Mouse (Mus musculus) cerebellum, postnatal 4 days (tissue): ENCODE data around the gene Prpf8.

Source experiments
- DNase-seq, 2 experiments: peaks; one replicate each; pipeline ENCODE4 v3.0.0; 2022; ENCODE audit warnings: low spot score in 2 of 2, mixed read lengths in 1 of 2

Gene Prpf8

GRCm38 (mm10) chr11:75494296-75495049 lies 7.9 kb downstream of the Prpf8 start:
- DNase-seq: no peak

- DNase-seq: no peak
Observed at GRCm38 (mm10) chr11:75498126-75498525, 11.5 kb downstream of the Prpf8 start.

GRCm38 (mm10) chr11:75508162-75508561 lies 21.5 kb downstream of the Prpf8 start:
- no peak for DNase-seq

GRCm38 (mm10) chr11:75508904-75509303 lies 22.3 kb downstream of the Prpf8 start:
- DNase-seq: no peak

- peak; percentile 44 to 79 for DNase-seq
Observed at GRCm38 (mm10) chr11:75509741-75510626, 23.4 kb downstream of the Prpf8 start, which contains the start of gene Rilp. Gene Rilp (plus strand): TSS chr11:75510094.

- peak; percentile 96 to 97 for DNase-seq
Observed at GRCm38 (mm10) chr11:75510627-75510993, 24.0 kb downstream of the Prpf8 start.

GRCm38 (mm10) chr11:75511213-75511612 lies 24.6 kb downstream of the Prpf8 start:
- peak in 1 of 2 experiments; percentile 22 for DNase-seq

- DNase-seq: no peak
Observed at GRCm38 (mm10) chr11:75512301-75513018, 25.8 kb downstream of the Prpf8 start.

GRCm38 (mm10) chr11:75513336-75513735 lies 26.7 kb downstream of the Prpf8 start, which contains the start of gene Scarf1:
Gene Scarf1 (plus strand): TSS chr11:75513540.
- no peak for DNase-seq

- DNase-seq: no peak
Observed at GRCm38 (mm10) chr11:75515186-75515585, 28.6 kb downstream of the Prpf8 start.

GRCm38 (mm10) chr11:75519834-75520633 lies 33.4 kb downstream of the Prpf8 start:
- DNase-seq: no peak

- no peak for DNase-seq
Observed at GRCm38 (mm10) chr11:75521609-75522008, 35.0 kb downstream of the Prpf8 start.

- no peak for DNase-seq
Observed at GRCm38 (mm10) chr11:75522793-75523192, 36.2 kb downstream of the Prpf8 start.

- DNase-seq: no peak
Observed at GRCm38 (mm10) chr11:75525531-75526125, 39.0 kb downstream of the Prpf8 start.

- DNase-seq: no peak
Observed at GRCm38 (mm10) chr11:75526943-75527342, 40.3 kb downstream of the Prpf8 start.

- DNase-seq: no peak
Observed at GRCm38 (mm10) chr11:75529771-75530170, 43.2 kb downstream of the Prpf8 start.

GRCm38 (mm10) chr11:75530325-75530724 lies 43.7 kb downstream of the Prpf8 start:
- peak; percentile 100 for DNase-seq

- DNase-seq: no peak
Observed at GRCm38 (mm10) chr11:75530845-75531373, 44.3 kb downstream of the Prpf8 start.

GRCm38 (mm10) chr11:75531469-75532242 lies 45.0 kb downstream of the Prpf8 start, which contains the start of gene Slc43a2:
Gene Slc43a2 (plus strand): TSS chr11:75531694.
- DNase-seq: peak; percentile 90 to 97
